Comparison of ENCODE assay signal across 11 mouse cellular contexts in the genomic region with DNA sequence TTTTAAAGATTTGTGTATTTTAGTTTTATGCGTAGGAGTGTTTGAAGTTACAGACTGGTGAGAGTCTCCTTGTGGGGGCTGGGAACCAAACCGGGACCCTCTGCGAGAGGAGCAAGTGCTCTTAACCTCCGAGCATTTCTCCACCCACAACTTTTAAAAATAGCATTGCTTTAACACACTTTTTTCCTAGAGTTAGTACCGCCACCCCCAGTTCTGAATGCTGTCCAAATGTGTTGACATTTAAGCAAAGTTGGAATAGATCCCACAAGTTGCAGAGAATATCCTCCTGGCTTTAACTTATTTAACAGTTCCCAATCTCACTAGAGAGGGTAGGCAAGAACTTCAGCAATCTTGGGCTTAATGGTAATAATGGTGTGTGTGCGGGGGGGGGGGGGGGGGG. TPM values are rescaled to one million over a fixed set of nuclear protein-coding genes. Genes with fewer than 3 reads are reported as not detected.
A peak's percentile ranks its signal among the peaks of the same experiment; 100 is the strongest.
DNase-seq lines count a peak whose midpoint lies in the region; ATAC-seq lines count a peak whose summit lies in the region.
"Had no signal": no experiment of that assay in that cellular context is flagged by ENCODE, and none has a peak within 500 bp of the region (broad histone marks: within the 10 kb centered on the region; RNA-seq: fewer than 3 reads in every experiment).

No protein-coding gene starts in this region.

- no peaks in the 10 kb centered on the region for H3K9me3 ChIP-seq in forebrain, embryonic 13.5 days (replicated peaks)
- no peaks in the 10 kb centered on the region for H3K9me3 ChIP-seq in forebrain, embryonic 11.5 days (ENCODE audit: control insufficient read depth, low read length)
- no peaks in the 10 kb centered on the region for H3K9me3 ChIP-seq in kidney, embryonic 14.5 days (ENCODE audit: control insufficient read depth, low read length)

- peak overlapping the region; percentile 59; the same call in 1 of the 2 replicates for H3K4me2 ChIP-seq in forebrain, embryonic 13.5 days
- H3K4me2 ChIP-seq in forebrain, embryonic 11.5 days (ENCODE audit: low read depth, low read length, severe bottlenecking) = no peak overlapping the region
- peak overlapping the region; percentile 35; the same call in 1 of the 2 replicates for H3K4me2 ChIP-seq in kidney, embryonic 14.5 days (replicated peaks; ENCODE audit: low read depth, low read length)

- no peak overlapping the region for H3K9ac ChIP-seq in forebrain, embryonic 13.5 days
- no peak overlapping the region for H3K9ac ChIP-seq in forebrain, embryonic 11.5 days (ENCODE audit: low read length)
- H3K9ac ChIP-seq in kidney, embryonic 14.5 days (ENCODE audit: low read depth, low read length) = no peak overlapping the region

- no peak overlapping the region for H3K27ac ChIP-seq in forebrain, embryonic 13.5 days
- H3K27ac ChIP-seq in forebrain, embryonic 11.5 days (ENCODE audit: low read depth, low read length) = no peak overlapping the region
- no peak overlapping the region for H3K27ac ChIP-seq in kidney, embryonic 14.5 days (ENCODE audit: low read depth, low read length)

- ATAC-seq in forebrain, embryonic 13.5 days = no peak
- ATAC-seq in forebrain, embryonic 11.5 days (replicated peaks; ENCODE audit: low FRiP score) = no peak
- no peak for ATAC-seq in kidney, embryonic 14.5 days (ENCODE audit: low FRiP score, low TSS enrichment)

- no peak overlapping the region for H3K4me3 ChIP-seq in forebrain, embryonic 13.5 days
- no peak overlapping the region for H3K4me3 ChIP-seq in forebrain, embryonic 11.5 days (ENCODE audit: low read depth, low read length)
- H3K4me3 ChIP-seq in kidney, embryonic 14.5 days (ENCODE audit: low read length) = no peak overlapping the region; the same call in 1 of the 2 replicates

- H3K36me3 ChIP-seq in forebrain, embryonic 13.5 days (ENCODE audit: poor library complexity, severe bottlenecking) = no peaks in the 10 kb centered on the region
- no peaks in the 10 kb centered on the region for H3K36me3 ChIP-seq in forebrain, embryonic 11.5 days (ENCODE audit: control insufficient read depth, insufficient read depth, low read length)
- no peaks in the 10 kb centered on the region for H3K36me3 ChIP-seq in kidney, embryonic 14.5 days (ENCODE audit: control insufficient read depth, insufficient read depth, low read length)

- peaks cover 4% of the 10 kb centered on the region; the same call in 1 of the 2 replicates for H3K4me1 ChIP-seq in forebrain, embryonic 13.5 days
- peaks cover 3% of the 10 kb centered on the region; the same call in 1 of the 2 replicates for H3K4me1 ChIP-seq in forebrain, embryonic 11.5 days (replicated peaks; ENCODE audit: control insufficient read depth, insufficient read depth, low read length)
- H3K4me1 ChIP-seq in kidney, embryonic 14.5 days (ENCODE audit: control insufficient read depth, insufficient read depth, low read length) = no peaks in the 10 kb centered on the region

- DNase-seq in forebrain, embryonic 11.5 days (ENCODE audit: low spot score) = no peak
- DNase-seq in kidney, adult 18-20 months = no peak
- DNase-seq in right cerebral cortex, adult 18-20 months = peak; percentile 31
- DNase-seq in right cerebral cortex, postnatal 25 days = no peak
- peak; percentile 50 for DNase-seq in telencephalon, adult 2 months (ENCODE audit: low read depth, low spot score)
- DNase-seq in ovary, postnatal 10 days (ENCODE audit: low spot score) = no peak
- DNase-seq: cerebellum, adult 2 months had no signal

- WGBS in forebrain, embryonic 13.5 days = 53% methylated on average over 6 of the region's 6 CpGs
- WGBS in forebrain, embryonic 11.5 days = 54% methylated on average over 5 of the region's 6 CpGs
- 43% methylated on average over 6 of the region's 6 CpGs for WGBS in kidney, embryonic 14.5 days

- peaks cover 20% of the 10 kb centered on the region for H3K27me3 ChIP-seq in forebrain, embryonic 13.5 days
- H3K27me3 ChIP-seq in forebrain, embryonic 11.5 days (ENCODE audit: control insufficient read depth, insufficient read depth, low read length) = no peaks in the 10 kb centered on the region
- peaks cover 5% of the 10 kb centered on the region for H3K27me3 ChIP-seq in kidney, embryonic 14.5 days (ENCODE audit: control insufficient read depth, insufficient read depth, low read length)

RNA-seq across cellular contexts. Expression of a gene that starts 4.0 kb away (rescaled TPM):
- not detected in 2 replicates for polyA plus RNA-seq in forebrain, embryonic 13.5 days (2015; fragmentation: Nextera tagmentation; extraction: Ambion mirVana)
- polyA plus RNA-seq in forebrain, embryonic 11.5 days (2014; fragmentation: Nextera tagmentation; extraction: Ambion mirVana) = not detected in 2 replicates
- polyA plus RNA-seq in kidney, embryonic 14.5 days (2014; fragmentation: Nextera tagmentation; extraction: Ambion mirVana) = not detected in 2 replicates
- polyA plus RNA-seq: C2C12; spleen, adult 2 months had no signal

RNA-seq across cellular contexts. Expression of a gene that starts 11.6 kb away (rescaled TPM):
- not detected in 2 replicates for polyA plus RNA-seq in forebrain, embryonic 13.5 days (2015; fragmentation: Nextera tagmentation; extraction: Ambion mirVana)
- not detected in 2 replicates for polyA plus RNA-seq in forebrain, embryonic 11.5 days (2014; fragmentation: Nextera tagmentation; extraction: Ambion mirVana)
- polyA plus RNA-seq in kidney, embryonic 14.5 days (2014; fragmentation: Nextera tagmentation; extraction: Ambion mirVana) = not detected in 2 replicates
- polyA plus RNA-seq: C2C12; cerebellum, adult 2 months; spleen, adult 2 months had no signal

RNA-seq across cellular contexts. Expression of a gene that starts 34.0 kb away (rescaled TPM):
- polyA plus RNA-seq in forebrain, embryonic 13.5 days (2015; fragmentation: Nextera tagmentation; extraction: Ambion mirVana) = not detected in 2 replicates
- not detected in 2 replicates for polyA plus RNA-seq in forebrain, embryonic 11.5 days (2014; fragmentation: Nextera tagmentation; extraction: Ambion mirVana)
- polyA plus RNA-seq in kidney, embryonic 14.5 days (2014; fragmentation: Nextera tagmentation; extraction: Ambion mirVana) = not detected in 2 replicates
- polyA plus RNA-seq: C2C12; spleen, adult 2 months had no signal

RNA-seq across cellular contexts. Expression of a gene that starts 44.0 kb away (rescaled TPM):
- polyA plus RNA-seq in forebrain, embryonic 13.5 days (2015; fragmentation: Nextera tagmentation; extraction: Ambion mirVana) = not detected in 2 replicates
- not detected in 2 replicates for polyA plus RNA-seq in forebrain, embryonic 11.5 days (2014; fragmentation: Nextera tagmentation; extraction: Ambion mirVana)
- not detected in 2 replicates for polyA plus RNA-seq in kidney, embryonic 14.5 days (2014; fragmentation: Nextera tagmentation; extraction: Ambion mirVana)
- polyA plus RNA-seq: C2C12; cerebellum, adult 2 months; spleen, adult 2 months had no signal

RNA-seq across cellular contexts. Expression of a gene that starts 49.1 kb away (rescaled TPM):
- 2.7 and 2.9 TPM in 2 replicates for polyA plus RNA-seq in forebrain, embryonic 13.5 days (2015; fragmentation: Nextera tagmentation; extraction: Ambion mirVana)
- 5.8 and 7.4 TPM in 2 replicates for polyA plus RNA-seq in forebrain, embryonic 11.5 days (2014; fragmentation: Nextera tagmentation; extraction: Ambion mirVana)
- 7.4 and 7.7 TPM in 2 replicates for polyA plus RNA-seq in kidney, embryonic 14.5 days (2014; fragmentation: Nextera tagmentation; extraction: Ambion mirVana)

Comparison
In these comparisons a context has a peak if more than half of its experiments do, and no peak if none do; other contexts are left out.
1. DNase-seq: peak in right cerebral cortex, adult 18-20 months (single experiment) and telencephalon, adult 2 months (single experiment); none in forebrain, embryonic 11.5 days (single experiment), kidney, adult 18-20 months (single experiment), right cerebral cortex, postnatal 25 days (single experiment) and ovary, postnatal 10 days (single experiment).